Mouse (Mus musculus): ENCODE results near the gene Fgfr4. TPM values are rescaled to one million over a fixed set of nuclear protein-coding genes. Genes with fewer than 3 reads are reported as not detected.

The Fgfr4 gene
- total and polyA plus RNA-seq, 3 experiments = 0.07 to 0.21 (median 0.21) TPM

DNA sequence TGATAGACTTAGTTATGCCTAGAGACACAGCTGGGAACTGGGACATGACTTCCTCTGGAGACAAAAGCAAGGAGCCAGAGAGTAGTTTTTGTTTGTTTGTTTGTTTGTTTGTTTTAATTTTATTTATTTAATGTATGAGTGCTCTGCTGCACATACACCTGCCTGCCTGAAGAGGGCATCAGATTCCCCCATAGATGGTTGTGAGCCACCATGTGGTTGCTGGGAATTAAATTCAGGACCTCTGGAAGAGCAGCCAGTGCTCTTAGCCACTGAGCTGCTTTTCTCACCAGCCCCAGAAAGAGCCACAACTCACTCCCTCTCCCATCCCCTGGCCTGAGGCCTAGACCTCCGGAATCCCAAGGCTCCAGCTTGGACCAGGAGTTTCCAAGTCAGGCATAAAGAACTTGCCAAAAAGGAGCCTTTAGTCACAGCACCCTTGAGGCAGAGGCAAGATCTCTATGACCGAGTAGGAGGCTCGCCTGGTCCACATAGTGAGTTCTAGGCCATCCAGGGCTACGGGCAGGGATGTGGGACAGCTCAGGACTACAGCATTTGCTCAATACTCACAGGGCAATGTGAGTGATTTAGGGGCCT is 25.6 kb downstream of the Fgfr4 start:
- Histone ChIP-seq H3K4me1 (ENCODE audit: control insufficient read depth, insufficient read depth, low read length) (no peaks in the 10 kb centered on the region; the same call in 1 of the 2 replicates), H3K27me3 (ENCODE audit: control insufficient read depth, insufficient read depth, low read length) (no peaks in the 10 kb centered on the region), H3K9ac (ENCODE audit: low read depth, low read length) (no peak overlapping the region), H3K79me2 (replicated peaks; ENCODE audit: control insufficient read depth, insufficient read depth, low read length) (no peaks in the 10 kb centered on the region), H3K4me3 (no peak overlapping the region), H3K27ac (peak overlapping the region; percentile 28; the same call in 1 of the 2 replicates), H3K36me3 (ENCODE audit: control insufficient read depth, insufficient read depth, low read length) (no peaks in the 10 kb centered on the region)
- TF ChIP-seq CTCF (IDR thresholded peaks at IDR 0.05) (peak; percentile 63), POLR2A (IDR thresholded peaks at IDR 0.05; ENCODE audit: insufficient read depth, low read depth, low read length) (no peak)
- WGBS = 60% methylated on average over 4 of the region's 4 CpGs
- intact Hi-C loops (cut with DNase I) = loop anchor here (1.0 to 2.0 kb wide), 3 partner anchors 42 to 379 kb away; partner anchors contain the start of gene Zfp346
- DNase-seq = peak; percentile 57 to 66

DNA sequence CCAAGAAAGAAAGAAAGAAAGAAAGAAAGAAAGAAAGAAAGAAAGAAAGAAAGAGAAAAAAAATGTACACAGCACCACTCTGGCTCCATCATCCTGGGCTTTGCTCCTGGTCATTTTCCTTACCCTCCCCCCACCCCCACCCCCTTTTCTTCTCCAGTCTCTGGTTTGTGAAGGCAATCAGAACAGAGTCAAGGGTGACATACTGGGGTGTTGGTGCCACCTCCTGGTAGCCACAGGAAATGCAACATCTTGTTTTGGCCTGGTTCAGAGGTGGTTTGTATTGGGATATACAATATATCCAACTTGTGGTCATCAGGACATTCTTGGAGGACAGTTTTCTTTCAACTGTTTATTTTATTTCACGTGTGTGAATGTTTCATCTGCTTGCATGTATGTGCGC is 26.1 kb downstream of the Fgfr4 start:
- intact Hi-C loops (cut with DNase I) = loop anchor here (1.0 to 2.0 kb wide), 3 partner anchors 42 to 379 kb away; partner anchors contain the start of gene Zfp346
- TF ChIP-seq POLR2A (IDR thresholded peaks at IDR 0.05; ENCODE audit: insufficient read depth, low read depth, low read length) = no peak
- peak; percentile 76 for TF ChIP-seq CTCF (IDR thresholded peaks at IDR 0.05)
- peak; percentile 72; the same call in 1 of the 2 replicates for TF ChIP-seq EP300 (IDR thresholded peaks at IDR 0.05; ENCODE audit: insufficient read depth, low read depth, low read length)
- Histone ChIP-seq H3K27me3 (ENCODE audit: control insufficient read depth, insufficient read depth, low read length) (no peaks in the 10 kb centered on the region), H3K4me3 (no peak overlapping the region), H3K27ac (no peak overlapping the region), H3K79me2 (replicated peaks; ENCODE audit: control insufficient read depth, insufficient read depth, low read length) (no peaks in the 10 kb centered on the region), H3K9ac (ENCODE audit: low read depth, low read length) (no peak overlapping the region), H3K4me1 (ENCODE audit: control insufficient read depth, insufficient read depth, low read length) (no peaks in the 10 kb centered on the region; the same call in 1 of the 2 replicates), H3K36me3 (ENCODE audit: control insufficient read depth, insufficient read depth, low read length) (no peaks in the 10 kb centered on the region)
- peak; percentile 70 to 82 for DNase-seq
- 36% methylated on average over 2 of the region's 2 CpGs for WGBS

DNA sequence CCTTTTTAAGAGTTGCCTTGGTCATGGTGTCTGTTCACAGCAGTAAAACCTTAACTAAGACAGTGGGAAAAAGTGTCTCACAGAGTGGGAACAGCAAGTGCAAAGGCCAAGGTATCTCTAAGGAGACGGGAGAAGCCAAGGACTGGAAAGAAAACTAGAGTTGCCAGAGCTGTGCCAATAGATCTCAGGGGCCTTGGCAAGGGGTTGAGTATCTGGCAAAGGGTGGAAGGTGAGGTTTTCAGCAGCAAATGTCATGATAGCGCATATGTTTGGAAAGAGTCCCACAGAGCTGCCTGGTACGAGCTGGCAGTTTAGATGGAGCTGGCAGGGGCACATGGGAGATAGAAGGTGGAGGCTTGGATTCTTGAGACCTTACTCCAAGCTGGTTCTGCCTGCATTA is 27.2 kb downstream of the Fgfr4 start:
- Histone ChIP-seq H3K4me3 (no peak overlapping the region), H3K9ac (ENCODE audit: low read depth, low read length) (no peak overlapping the region), H3K79me2 (replicated peaks; ENCODE audit: control insufficient read depth, insufficient read depth, low read length) (no peaks in the 10 kb centered on the region), H3K36me3 (ENCODE audit: control insufficient read depth, insufficient read depth, low read length) (no peaks in the 10 kb centered on the region), H3K27me3 (ENCODE audit: control insufficient read depth, insufficient read depth, low read length) (no peaks in the 10 kb centered on the region), H3K27ac (no peak overlapping the region), H3K4me1 (ENCODE audit: control insufficient read depth, insufficient read depth, low read length) (no peaks in the 10 kb centered on the region; the same call in 1 of the 2 replicates)
- no peak for DNase-seq
- intact Hi-C loops (cut with DNase I) = loop anchor here (2.0 kb wide), 1 partner anchor 75 kb away; the partner anchor contains the start of gene Zfp346
- 74% methylated on average over 3 of the region's 3 CpGs for WGBS
- TF ChIP-seq EP300 (IDR thresholded peaks at IDR 0.05; ENCODE audit: insufficient read depth, low read depth, low read length) = no peak
- TF ChIP-seq CTCF (IDR thresholded peaks at IDR 0.05) = no peak
- no peak for TF ChIP-seq POLR2A (IDR thresholded peaks at IDR 0.05; ENCODE audit: insufficient read depth, low read depth, low read length)

DNA sequence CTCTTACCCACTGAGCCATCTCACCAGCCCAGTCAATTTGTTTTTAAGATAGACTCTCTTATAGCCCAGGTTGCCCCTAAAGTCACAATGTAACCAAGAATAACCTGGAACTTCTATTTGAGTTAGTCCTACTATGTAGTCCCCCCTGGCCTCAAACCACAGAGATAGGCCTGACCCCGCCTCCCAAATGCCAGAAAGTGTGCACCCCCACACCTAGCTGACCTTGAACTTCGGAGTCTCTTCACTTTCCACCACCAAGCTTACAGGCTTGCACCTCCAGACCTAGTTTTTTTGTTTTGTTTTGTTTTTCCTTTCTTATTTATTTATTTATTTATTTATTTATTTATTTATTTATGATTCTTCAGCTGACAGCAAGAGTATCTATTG is 29.3 kb downstream of the Fgfr4 start:
- Histone ChIP-seq H3K27me3 (ENCODE audit: control insufficient read depth, insufficient read depth, low read length) (no peaks in the 10 kb centered on the region), H3K36me3 (ENCODE audit: control insufficient read depth, insufficient read depth, low read length) (no peaks in the 10 kb centered on the region), H3K27ac (peak overlapping the region; percentile 81), H3K4me3 (peak overlapping the region; percentile 49), H3K79me2 (replicated peaks; ENCODE audit: control insufficient read depth, insufficient read depth, low read length) (no peaks in the 10 kb centered on the region), H3K4me1 (ENCODE audit: control insufficient read depth, insufficient read depth, low read length) (no peaks in the 10 kb centered on the region; the same call in 1 of the 2 replicates), H3K9ac (ENCODE audit: low read depth, low read length) (no peak overlapping the region)
- 80% methylated on average over 2 of the region's 2 CpGs for WGBS
- intact Hi-C loops (cut with DNase I) = loop anchor here (5.0 kb wide), 3 partner anchors 36 to 141 kb away; partner anchors contain the start of genes Prelid1 and Rab24
- TF ChIP-seq EP300 (IDR thresholded peaks at IDR 0.05; ENCODE audit: insufficient read depth, low read depth, low read length) (no peak), POLR2A (IDR thresholded peaks at IDR 0.05; ENCODE audit: insufficient read depth, low read depth, low read length) (no peak), CTCF (IDR thresholded peaks at IDR 0.05) (no peak)
- DNase-seq = no peak

DNA sequence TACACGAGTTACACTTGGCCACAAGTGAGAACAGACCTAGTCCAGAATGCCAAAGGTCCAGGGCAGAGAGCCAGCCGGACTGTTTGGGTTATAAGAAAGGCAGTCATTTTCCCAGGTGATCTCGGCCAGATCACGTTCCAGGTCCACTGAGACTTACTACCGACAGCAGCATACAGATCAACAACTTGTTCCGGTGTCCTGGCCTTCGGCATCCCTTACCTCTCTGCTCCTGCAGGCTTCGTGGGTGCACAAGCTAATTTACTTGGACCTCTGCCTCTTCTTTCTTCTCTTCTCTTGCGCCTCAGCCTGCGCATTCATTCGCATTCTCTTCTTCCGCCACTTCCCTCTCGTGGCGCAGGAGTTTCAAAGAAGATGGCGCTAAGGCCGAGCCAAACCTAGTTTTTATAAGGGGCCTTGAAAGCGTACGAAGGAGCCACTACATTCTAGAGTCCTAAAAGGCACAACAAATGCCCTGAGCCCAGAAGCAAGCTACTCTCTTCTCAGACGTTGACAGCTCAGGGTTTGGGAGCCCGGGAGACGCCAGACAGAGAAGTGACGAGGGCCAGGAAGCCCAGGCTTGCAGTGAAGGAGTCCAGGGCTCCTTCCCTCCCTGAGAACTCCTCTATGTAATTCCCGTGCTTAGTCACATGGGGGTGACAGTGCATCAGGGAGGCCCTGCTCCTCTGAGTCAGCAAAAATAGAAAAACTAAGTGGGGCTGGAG is 29.9 kb downstream of the Fgfr4 start:
- intact Hi-C loops (cut with DNase I) = loop anchor here (5.0 kb wide), 3 partner anchors 35 to 140 kb away; partner anchors contain the start of genes Prelid1 and Rab24
- Histone ChIP-seq H3K79me2 (replicated peaks; ENCODE audit: control insufficient read depth, insufficient read depth, low read length) (no peaks in the 10 kb centered on the region), H3K27me3 (ENCODE audit: control insufficient read depth, insufficient read depth, low read length) (no peaks in the 10 kb centered on the region), H3K36me3 (ENCODE audit: control insufficient read depth, insufficient read depth, low read length) (no peaks in the 10 kb centered on the region), H3K9ac (ENCODE audit: low read depth, low read length) (peak overlapping the region; percentile 51), H3K4me3 (peak overlapping the region; percentile 49), H3K4me1 (ENCODE audit: control insufficient read depth, insufficient read depth, low read length) (no peaks in the 10 kb centered on the region; the same call in 1 of the 2 replicates), H3K27ac (peak overlapping the region; percentile 81)
- 6% methylated on average over 23 of the region's 23 CpGs for WGBS
- peak; percentile 82 to 83 for DNase-seq
- TF ChIP-seq CTCF (IDR thresholded peaks at IDR 0.05) = peak; percentile 81
- peak; percentile 94 for TF ChIP-seq EP300 (IDR thresholded peaks at IDR 0.05; ENCODE audit: insufficient read depth, low read depth, low read length)
- peak; percentile 61 for TF ChIP-seq POLR2A (IDR thresholded peaks at IDR 0.05; ENCODE audit: insufficient read depth, low read depth, low read length)
